Mouse (Mus musculus): ENCODE measurements around the gene Def6. TPM values are rescaled to one million over a fixed set of nuclear protein-coding genes. Genes with fewer than 3 reads are reported as not detected.

Gene Def6
- total and polyA plus RNA-seq, 3 experiments = 31.3 to 81.8 (median 53.6) TPM

- no peak for TF ChIP-seq MAZ (IDR thresholded peaks at IDR 0.05; ENCODE audit: low read depth, low read length)
These were observed 43.9 kb upstream of the Def6 start (continued) for GRCm38 (mm10) chr17:28163666-28164065.

- in situ Hi-C loops (cut with MboI; ENCODE audit: low pct_ligation_motif_present, low pct_unique_long_range_greater_than_20kb, low sequenced_read_pairs) (no loop called here), dilution Hi-C loops (cut with MboI; ENCODE audit: extremely low pct_ligation_motif_present, extremely low pct_unique_long_range_greater_than_20kb, low sequenced_read_pairs) (no loop called here)
- no peaks in the 10 kb centered on the region for H3K36me3 ChIP-seq (replicated peaks in 1 of 2; ENCODE audit: control insufficient read depth in 1 of 2, insufficient read depth in 1 of 2, low read length in 1 of 2)
- no peak overlapping the region for H3K4me3 ChIP-seq (replicated peaks in 1 of 3; ENCODE audit: low read depth in 2 of 3, low read length in 2 of 3, poor library complexity in 1 of 3)
- DNase-seq (ENCODE audit: extremely low read depth) = no peak
- TF ChIP-seq CHD2 (IDR thresholded peaks at IDR 0.05; ENCODE audit: low read length) (no peak), SMC3 (IDR thresholded peaks at IDR 0.05; ENCODE audit: low read depth, low read length) (no peak), MXI1 (IDR thresholded peaks at IDR 0.05; ENCODE audit: low read depth, low read length) (no peak), PAX5 (IDR thresholded peaks at IDR 0.05; ENCODE audit: low read length) (no peak), JUN (IDR thresholded peaks at IDR 0.05; ENCODE audit: insufficient read depth, low read depth, low read length) (no peak), ZC3H11A (IDR thresholded peaks at IDR 0.05; ENCODE audit: low read depth, low read length) (no peak), CTCF (conservative IDR thresholded peaks at IDR 0.05 in 1 of 2, IDR thresholded peaks at IDR 0.05 in 1 of 2; ENCODE audit: low read depth in 2 of 2, low read length in 2 of 2) (no peak), UBTF (IDR thresholded peaks at IDR 0.05; ENCODE audit: low read depth, low read length) (no peak), NRF1 (IDR thresholded peaks at IDR 0.05; ENCODE audit: low read depth, low read length) (no peak), RAD21 (IDR thresholded peaks at IDR 0.05; ENCODE audit: low read depth, low read length) (no peak), IRF4 (IDR thresholded peaks at IDR 0.05; ENCODE audit: low read depth, low read length) (no peak), CHD1 (IDR thresholded peaks at IDR 0.05; ENCODE audit: low read depth, low read length) (no peak)
- no peaks in the 10 kb centered on the region for H3K79me2 ChIP-seq (replicated peaks; ENCODE audit: control insufficient read depth, extremely low read depth, insufficient read depth, poor library complexity, severe bottlenecking)
- no peak overlapping the region for H3K9ac ChIP-seq (ENCODE audit: insufficient read depth, low read depth)
- no peak overlapping the region for H3K4me2 ChIP-seq (ENCODE audit: insufficient read depth, low read depth, poor library complexity, severe bottlenecking)
- peaks cover 0 to 9% of the 10 kb centered on the region in 2 experiments; a peak in 1 of 4 replicates for H3K4me1 ChIP-seq (ENCODE audit: control insufficient read depth in 1 of 2, insufficient read depth in 2 of 2)
- no peak overlapping the region for H3K27ac ChIP-seq (ENCODE audit: insufficient read depth, low read depth)
- H3K9me3 ChIP-seq (replicated peaks; ENCODE audit: low read length) = no peaks in the 10 kb centered on the region
- peaks cover 29% of the 10 kb centered on the region for H3K27me3 ChIP-seq (replicated peaks)
These were observed 36.9 kb upstream of the Def6 start for GRCm38 (mm10) chr17:28170460-28171305.

GRCm38 (mm10) chr17:28172690-28173089 lies 34.9 kb upstream of the Def6 start:
- no peaks in the 10 kb centered on the region for H3K36me3 ChIP-seq (replicated peaks in 1 of 2; ENCODE audit: control insufficient read depth in 1 of 2, insufficient read depth in 1 of 2, low read length in 1 of 2)
- H3K4me1 ChIP-seq (ENCODE audit: control insufficient read depth in 1 of 2, insufficient read depth in 2 of 2) = peaks cover 4 to 17% of the 10 kb centered on the region in 2 experiments
- TF ChIP-seq RCOR1 (conservative IDR thresholded peaks at IDR 0.05; ENCODE audit: low read depth, low read length) (no peak), PAX5 (IDR thresholded peaks at IDR 0.05; ENCODE audit: low read length) (no peak), USF2 (conservative IDR thresholded peaks at IDR 0.05; ENCODE audit: low read depth, low read length) (no peak), GABPA (IDR thresholded peaks at IDR 0.05; ENCODE audit: insufficient replicate concordance, low read depth, low read length) (no peak), POLR2AphosphoS2 (IDR thresholded peaks at IDR 0.05; ENCODE audit: low read depth, low read length) (no peak), ZC3H11A (IDR thresholded peaks at IDR 0.05; ENCODE audit: low read depth, low read length) (no peak), ZMIZ1 (IDR thresholded peaks at IDR 0.05; ENCODE audit: low read depth, low read length) (no peak), IRF4 (IDR thresholded peaks at IDR 0.05; ENCODE audit: low read depth, low read length) (no peak), MAFK (IDR thresholded peaks at IDR 0.05; ENCODE audit: insufficient replicate concordance, low read length) (no peak), RAD21 (IDR thresholded peaks at IDR 0.05; ENCODE audit: low read depth, low read length) (no peak), SIN3A (IDR thresholded peaks at IDR 0.05; ENCODE audit: low read length) (no peak), KAT2A (IDR thresholded peaks at IDR 0.05; ENCODE audit: insufficient replicate concordance, low read length) (no peak), UBTF (IDR thresholded peaks at IDR 0.05; ENCODE audit: low read depth, low read length) (no peak), ZKSCAN1 (IDR thresholded peaks at IDR 0.05; ENCODE audit: borderline replicate concordance, low read depth, low read length) (no peak)
- H3K9me3 ChIP-seq (replicated peaks; ENCODE audit: low read length) = no peaks in the 10 kb centered on the region
- H3K79me2 ChIP-seq (replicated peaks; ENCODE audit: control insufficient read depth, extremely low read depth, insufficient read depth, poor library complexity, severe bottlenecking) = no peaks in the 10 kb centered on the region
- H3K4me3 ChIP-seq (replicated peaks in 1 of 3; ENCODE audit: low read depth in 2 of 3, low read length in 2 of 3, poor library complexity in 1 of 3) = no peak overlapping the region
- dilution Hi-C loops (cut with MboI; ENCODE audit: extremely low pct_ligation_motif_present, extremely low pct_unique_long_range_greater_than_20kb, low sequenced_read_pairs) = no loop called here
- peaks cover 24% of the 10 kb centered on the region for H3K27me3 ChIP-seq (replicated peaks)
- no peak overlapping the region for H3K4me2 ChIP-seq (ENCODE audit: insufficient read depth, low read depth, poor library complexity, severe bottlenecking)
- H3K9ac ChIP-seq (ENCODE audit: insufficient read depth, low read depth) = no peak overlapping the region
- no peak overlapping the region for H3K27ac ChIP-seq (ENCODE audit: insufficient read depth, low read depth)
- no peak for DNase-seq (ENCODE audit: extremely low read depth)
- in situ Hi-C loops (cut with MboI; ENCODE audit: low pct_ligation_motif_present, low pct_unique_long_range_greater_than_20kb, low sequenced_read_pairs) = no loop called here
